In the genomic region with DNA sequence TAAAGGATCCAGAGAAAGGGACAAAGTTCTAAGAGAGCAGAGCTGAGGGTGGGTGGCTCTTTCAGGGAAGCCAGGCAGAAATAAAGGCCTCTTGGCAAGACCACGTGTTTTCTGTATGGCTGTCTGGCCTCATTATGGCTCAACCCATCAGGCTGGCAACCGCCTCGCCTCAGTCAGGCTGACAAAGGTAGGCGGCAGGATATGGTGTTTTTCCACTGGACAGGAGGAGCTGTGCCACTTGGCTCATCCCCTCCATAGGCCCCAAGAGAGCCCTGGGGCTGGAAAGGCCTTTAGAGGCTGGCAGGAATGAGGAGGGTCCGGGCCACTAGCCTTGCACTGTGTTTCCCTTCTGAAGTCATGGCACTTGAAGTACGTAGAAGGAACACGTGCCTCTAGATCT, we compare ENCODE assay signal across 11 mouse cellular contexts.
DNase-seq lines count a peak whose midpoint lies in the region; ATAC-seq and TF ChIP-seq lines count a peak whose summit lies in the region.
"Had no signal": no experiment of that assay in that cellular context is flagged by ENCODE, and none has a peak within 500 bp of the region (broad histone marks: within the 10 kb centered on the region; RNA-seq: fewer than 3 reads in every experiment).

No protein-coding gene starts in this region.

- 62% methylated on average over 7 of the region's 7 CpGs for WGBS in lung, postnatal 0 days
- 51% methylated on average over 7 of the region's 7 CpGs for WGBS in midbrain, postnatal 0 days

- H3K4me3 ChIP-seq in gastrocnemius, adult 2 months, result no peak overlapping the region
- H3K4me3 ChIP-seq in lung, postnatal 0 days (ENCODE audit: low read depth, low read length), result no peak overlapping the region
- no peak overlapping the region for H3K4me3 ChIP-seq in midbrain, postnatal 0 days (ENCODE audit: low read depth, low read length)
- H3K4me3 ChIP-seq: heart, embryonic 15.5 days; neural tube, embryonic 13.5 days had no signal

- H3K27me3 ChIP-seq in lung, postnatal 0 days (replicated peaks; ENCODE audit: insufficient read depth, low read length), result no peaks in the 10 kb centered on the region
- H3K27me3 ChIP-seq in midbrain, postnatal 0 days (ENCODE audit: insufficient read depth, low read length), result no peaks in the 10 kb centered on the region
- H3K27me3 ChIP-seq: heart, embryonic 15.5 days; neural tube, embryonic 13.5 days had no signal

- ATAC-seq in lung, postnatal 0 days, result peak; percentile 27
- ATAC-seq in midbrain, postnatal 0 days (ENCODE audit: low FRiP score), result peak; percentile 65

- peaks cover 14% of the 10 kb centered on the region for H3K4me1 ChIP-seq in lung, postnatal 0 days (ENCODE audit: insufficient read depth, low read depth, low read length)
- no peaks in the 10 kb centered on the region for H3K4me1 ChIP-seq in midbrain, postnatal 0 days (ENCODE audit: insufficient read depth, low read length)

- no peak overlapping the region for H3K9ac ChIP-seq in lung, postnatal 0 days (replicated peaks; ENCODE audit: low read depth)
- H3K9ac ChIP-seq in midbrain, postnatal 0 days (replicated peaks; ENCODE audit: low read length, poor library complexity, severe bottlenecking), result no peak overlapping the region
- H3K9ac ChIP-seq: heart, embryonic 15.5 days; neural tube, embryonic 13.5 days had no signal

- intact Hi-C loops in gastrocnemius, adult 2 months (cut with DNase I), result no loop called here
- intact Hi-C loops in heart, postnatal 25 days (cut with DNase I), result no loop called here

- no peak for TF ChIP-seq EP300 in lung, postnatal 0 days (IDR thresholded peaks at IDR 0.05)

- no peak for DNase-seq in gastrocnemius, adult 2 months
- no peak for DNase-seq in gastrocnemius, postnatal 25 days
- DNase-seq in lung, postnatal 0 days (ENCODE audit: low spot score), result no peak
- no peak for DNase-seq in lung, postnatal 14 days
- peak; percentile 90 to 95 for DNase-seq in cerebellum, postnatal 10 days
- DNase-seq in midbrain, postnatal 0 days (ENCODE audit: low spot score), result peak; percentile 85
- no peak for DNase-seq in ovary, adult 18-20 months (ENCODE audit: low spot score)
- no peak for DNase-seq in heart, postnatal 25 days (ENCODE audit: low spot score)
- DNase-seq: thymus, postnatal 36 days had no signal

- H3K36me3 ChIP-seq in lung, postnatal 0 days (ENCODE audit: insufficient read depth, low read length), result no peaks in the 10 kb centered on the region
- no peaks in the 10 kb centered on the region for H3K36me3 ChIP-seq in midbrain, postnatal 0 days (ENCODE audit: insufficient read depth, low read length)
- H3K36me3 ChIP-seq: heart, embryonic 15.5 days; neural tube, embryonic 13.5 days had no signal

- no peaks in the 10 kb centered on the region for H3K9me3 ChIP-seq in lung, postnatal 0 days (ENCODE audit: low read length)
- no peaks in the 10 kb centered on the region for H3K9me3 ChIP-seq in midbrain, postnatal 0 days (ENCODE audit: low read length)
- H3K9me3 ChIP-seq: heart, embryonic 15.5 days; neural tube, embryonic 13.5 days had no signal

- no peak overlapping the region for H3K4me2 ChIP-seq in lung, postnatal 0 days (replicated peaks; ENCODE audit: low read depth, low read length)
- no peak overlapping the region for H3K4me2 ChIP-seq in midbrain, postnatal 0 days (ENCODE audit: low read depth, low read length, poor library complexity, severe bottlenecking)
- H3K4me2 ChIP-seq: heart, embryonic 15.5 days; neural tube, embryonic 13.5 days had no signal

- no peak for TF ChIP-seq CTCF in gastrocnemius, adult 2 months (IDR thresholded peaks at IDR 0.05)
- TF ChIP-seq CTCF in lung, postnatal 0 days (IDR thresholded peaks at IDR 0.05), result no peak
- TF ChIP-seq CTCF in midbrain, postnatal 0 days (IDR thresholded peaks at IDR 0.05), result no peak

- H3K27ac ChIP-seq in gastrocnemius, adult 2 months, result peak overlapping the region; percentile 29
- H3K27ac ChIP-seq in lung, postnatal 0 days (ENCODE audit: low read length), result no peak overlapping the region
- no peak overlapping the region for H3K27ac ChIP-seq in midbrain, postnatal 0 days (ENCODE audit: low read depth, low read length)
- H3K27ac ChIP-seq: heart, embryonic 15.5 days; neural tube, embryonic 13.5 days had no signal

Comparison
In these comparisons a context has a peak if more than half of its experiments do, and no peak if none do; other contexts are left out.
1. DNase-seq: peak in cerebellum, postnatal 10 days (2 of 2) and midbrain, postnatal 0 days (single experiment); none in gastrocnemius, adult 2 months (single experiment), gastrocnemius, postnatal 25 days (single experiment), lung, postnatal 0 days (single experiment), lung, postnatal 14 days (single experiment), ovary, adult 18-20 months (single experiment) and heart, postnatal 25 days (single experiment).